Mouse (Mus musculus) liver, embryonic 14.5 days (tissue): ENCODE results near the gene Amhr2.

Source experiments
- CTCF ChIP-seq: IDR thresholded peaks from 2 replicates; pipeline ENCODE4 v1.5.1; 2016; ENCODE audit warnings: antibody characterized with exemption, low read depth, control low read depth
- EP300 ChIP-seq: IDR thresholded peaks from 2 replicates; pipeline ENCODE4 v1.6.1; 2016; ENCODE audit warnings: antibody characterized with exemption, low read depth

- peak; percentile 86 for TF ChIP-seq CTCF
- no peak for TF ChIP-seq EP300
Measured at GRCm38 (mm10) chr15:102455993-102456392, 10.8 kb downstream of the Amhr2 start.
